Mouse (Mus musculus) hindlimb bud, embryonic 11.5 days (tissue): ENCODE data around the gene Avpr2.

Source experiments
- DNase-seq: peaks from one replicate; pipeline ENCODE4 v3.0.0-alpha.2; 2012; ENCODE audit warnings: low read depth, low spot score; ENCODE audit errors: extremely low spot score

The Avpr2 gene

DNA sequence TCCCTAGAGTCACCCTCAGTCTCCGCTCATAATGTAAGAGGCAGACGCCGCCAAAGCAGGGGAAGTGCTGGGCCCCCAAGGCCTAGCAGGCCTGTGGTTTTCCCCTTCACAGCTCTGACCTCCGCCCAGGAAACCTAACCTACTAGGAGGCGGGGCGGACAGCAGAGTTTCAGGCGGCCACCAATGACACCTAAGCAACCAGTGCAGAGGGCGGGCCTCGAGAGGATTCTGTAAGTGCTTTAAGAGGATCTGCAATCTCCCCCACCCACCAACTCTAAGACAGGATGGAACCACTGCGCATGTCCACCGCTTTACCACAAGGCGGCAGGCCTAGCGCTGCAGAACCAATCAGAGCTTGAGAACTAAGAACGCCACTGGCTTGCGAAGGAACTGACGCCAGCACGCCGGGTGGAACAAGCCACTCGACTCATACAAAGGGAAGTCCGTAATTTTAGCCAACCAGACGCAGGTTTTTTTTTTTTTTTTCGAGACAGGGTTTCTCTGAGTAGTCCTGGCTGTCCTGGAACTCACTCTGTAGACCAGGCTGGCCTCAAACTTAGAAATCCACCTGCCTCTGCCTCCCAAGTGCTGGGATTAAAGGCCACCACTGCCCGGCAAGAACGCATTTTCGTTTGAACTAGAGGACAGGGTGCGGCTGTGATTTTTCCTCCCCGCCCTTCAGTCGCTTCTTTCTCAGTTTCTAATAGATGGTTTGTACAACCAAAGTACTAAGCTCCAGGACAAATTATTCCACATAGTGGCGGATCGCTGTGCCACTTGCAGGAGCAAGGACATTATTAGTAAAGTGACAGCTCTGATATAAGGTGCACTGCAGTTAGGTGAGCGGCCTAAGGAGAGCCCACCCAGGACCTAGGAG is 23.2 kb downstream of the Avpr2 start:
- DNase-seq, result peak; percentile 75

- DNase-seq, result no peak
Observed at GRCm38 (mm10) chrX:73916945-73917344, 25.0 kb downstream of the Avpr2 start.

GRCm38 (mm10) chrX:73918631-73919030 is 26.7 kb downstream of the Avpr2 start:
- no peak for DNase-seq

DNA sequence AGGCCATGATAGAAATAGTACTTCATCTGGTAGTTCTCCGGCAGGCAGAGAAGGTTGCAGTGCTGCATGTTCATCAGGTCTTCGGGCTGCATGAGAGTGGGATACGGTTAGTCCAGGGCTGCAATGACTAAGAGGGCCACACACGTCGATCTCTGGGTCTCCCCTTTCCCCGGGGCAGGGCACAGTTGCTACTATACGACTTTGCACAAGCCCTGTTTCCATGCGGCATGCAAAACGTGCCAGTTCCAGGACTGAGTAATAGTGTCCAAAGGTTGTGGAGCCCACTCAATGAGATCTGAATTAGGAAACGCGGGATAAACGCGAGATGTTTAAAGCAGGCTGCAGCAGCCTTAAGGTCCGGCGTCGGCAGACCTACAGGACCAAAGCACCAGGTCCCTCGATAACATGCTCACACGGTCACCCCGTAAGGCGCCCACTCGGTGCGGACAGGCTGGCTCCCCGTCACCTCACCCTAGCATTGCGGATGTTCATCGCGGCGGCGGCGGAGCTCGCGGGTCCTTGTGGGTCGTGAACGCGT is 29.5 kb downstream of the Avpr2 start:
- DNase-seq, result no peak

DNA sequence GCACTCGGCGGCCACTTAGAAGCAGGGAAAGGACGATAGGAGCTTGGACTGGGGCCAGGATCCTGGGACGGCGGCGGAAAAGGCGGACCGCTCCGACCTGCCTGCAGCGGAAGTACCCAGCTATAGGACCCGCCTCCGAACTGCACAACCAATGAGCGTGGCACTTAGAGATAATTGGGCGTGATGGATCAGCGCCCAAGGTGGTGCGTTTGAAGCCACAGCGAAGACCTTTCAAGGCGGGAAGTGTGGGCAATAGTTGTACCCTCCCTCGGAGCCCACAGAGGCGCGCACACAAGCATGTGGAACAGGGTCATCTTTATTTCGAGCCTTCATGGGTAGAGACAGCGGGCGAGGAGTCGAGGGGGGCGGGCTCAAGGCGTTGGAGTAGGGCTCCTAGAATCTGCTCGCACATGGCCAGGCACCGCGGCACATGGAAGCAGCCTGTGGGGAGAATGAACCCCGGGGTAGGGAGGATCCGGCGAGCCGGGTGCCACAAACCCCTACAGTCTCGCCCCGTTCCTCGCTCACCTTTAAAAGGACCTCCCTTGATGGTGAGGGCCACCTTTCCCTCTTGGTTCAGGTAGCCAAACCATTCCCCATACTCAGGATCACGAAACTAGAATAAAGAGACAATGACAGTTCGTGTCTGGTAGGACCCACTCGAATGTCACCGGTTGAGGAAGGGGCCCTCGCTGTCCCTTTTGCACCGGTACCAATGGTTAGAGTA is 30.1 kb downstream of the Avpr2 start, which contains the start of the genes Arhgap4 and Naa10:
TSS of gene Arhgap4 (minus strand) at position 48 of the 727 bp plus-strand sequence.
TSS of gene Naa10 (minus strand) at position 122 of the 727 bp plus-strand sequence.
- DNase-seq, result peak; percentile 26

DNA sequence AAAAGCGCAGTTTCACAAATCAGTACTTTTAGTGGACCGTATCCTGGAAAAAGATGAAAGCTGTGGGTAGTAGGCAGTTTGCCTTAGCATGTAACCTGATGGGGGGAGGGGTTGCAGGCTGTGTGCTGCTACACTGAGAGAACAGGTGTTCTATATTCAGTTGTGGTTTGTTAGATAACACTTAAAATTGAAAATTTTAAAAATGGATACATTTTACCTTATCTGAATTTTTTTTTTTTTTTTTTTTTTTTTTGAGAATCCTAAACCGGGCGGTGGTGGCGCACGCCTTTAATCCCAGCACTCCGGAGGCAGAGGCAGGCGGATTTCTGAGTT is 30.6 kb downstream of the Avpr2 start:
- DNase-seq, result no peak

GRCm38 (mm10) chrX:73930402-73931062 is 38.6 kb downstream of the Avpr2 start, which contains the start of gene Renbp:
Renbp (minus strand) TSS chrX:73930850.
- DNase-seq, result no peak

- DNase-seq, result no peak
Observed at GRCm38 (mm10) chrX:73931871-73932270, 40.0 kb downstream of the Avpr2 start.

GRCm38 (mm10) chrX:73941860-73942259 is 50.0 kb downstream of the Avpr2 start:
- no peak for DNase-seq

DNA sequence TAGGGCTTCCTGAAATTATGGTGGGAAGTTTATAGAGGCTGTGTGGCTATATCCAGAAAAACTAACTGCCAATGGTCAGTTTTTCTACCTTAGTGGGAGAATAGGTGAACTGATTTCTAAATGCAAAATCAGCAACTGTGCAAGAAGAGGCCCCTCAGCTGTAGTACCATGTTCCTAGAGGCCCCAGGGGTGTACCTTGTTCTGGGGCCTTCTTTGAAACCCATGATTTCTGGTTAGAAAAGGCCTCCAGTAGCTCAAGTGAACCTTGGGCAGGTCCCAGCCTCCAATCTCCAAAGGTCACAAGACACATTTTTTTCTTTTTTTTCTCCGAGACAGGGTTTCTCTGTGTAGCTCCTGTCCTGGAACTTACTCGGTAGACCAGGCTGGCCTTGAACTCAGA is 50.4 kb downstream of the Avpr2 start:
- DNase-seq, result no peak
